Mouse (Mus musculus) splenic B cell, adult 2 months (primary cell): ENCODE data around the gene Rgs3.
A peak's percentile ranks its signal among the peaks of the same experiment; 100 is the strongest.

Experiments used
- DNase-seq: peaks from one replicate; pipeline ENCODE4 v3.0.0-alpha.2; 2011; ENCODE audit warnings: low read depth, low spot score
- H3K27me3 ChIP-seq: 2 replicates; pipeline ENCODE4 v1.6.1; 2012; ENCODE audit warnings: mild to moderate bottlenecking, low read length, moderate library complexity, mixed read lengths; ENCODE audit not compliant: control insufficient read depth, poor library complexity, insufficient read depth, severe bottlenecking
- H3K36me3 ChIP-seq: 2 replicates; pipeline ENCODE4 v1.6.1; 2012; ENCODE audit warnings: mild to moderate bottlenecking, low read length, moderate library complexity, mixed read lengths; ENCODE audit not compliant: control insufficient read depth, poor library complexity, insufficient read depth, severe bottlenecking

Gene Rgs3

GRCm38 (mm10) chr4:62640496-62641229 is 81.0 kb downstream of the Rgs3 start:
- H3K27me3 ChIP-seq = no peaks in the 10 kb centered on the region
- DNase-seq = no peak
- no peaks in the 10 kb centered on the region; the same call in 1 of the 2 replicates for H3K36me3 ChIP-seq

DNA sequence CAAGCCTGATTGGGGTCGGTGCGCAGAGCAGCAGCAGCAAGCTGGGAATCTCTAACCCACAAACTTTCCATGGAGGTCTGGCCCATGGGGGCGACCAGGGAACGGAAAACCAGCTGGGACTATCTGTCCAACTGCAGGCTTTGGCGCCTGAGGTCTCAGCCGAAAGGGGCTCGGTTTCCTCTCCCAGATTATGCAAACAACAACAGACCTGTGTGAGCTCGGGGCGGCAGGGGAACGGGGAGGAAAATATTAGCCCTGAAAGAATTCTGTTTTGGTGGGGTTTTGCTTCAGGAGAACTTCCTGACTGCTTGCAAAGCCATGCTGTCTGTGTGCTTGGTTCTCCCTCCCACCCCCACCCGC is 81.6 kb downstream of the Rgs3 start:
- H3K36me3 ChIP-seq = no peaks in the 10 kb centered on the region; the same call in 1 of the 2 replicates
- DNase-seq = no peak
- H3K27me3 ChIP-seq = no peaks in the 10 kb centered on the region

DNA sequence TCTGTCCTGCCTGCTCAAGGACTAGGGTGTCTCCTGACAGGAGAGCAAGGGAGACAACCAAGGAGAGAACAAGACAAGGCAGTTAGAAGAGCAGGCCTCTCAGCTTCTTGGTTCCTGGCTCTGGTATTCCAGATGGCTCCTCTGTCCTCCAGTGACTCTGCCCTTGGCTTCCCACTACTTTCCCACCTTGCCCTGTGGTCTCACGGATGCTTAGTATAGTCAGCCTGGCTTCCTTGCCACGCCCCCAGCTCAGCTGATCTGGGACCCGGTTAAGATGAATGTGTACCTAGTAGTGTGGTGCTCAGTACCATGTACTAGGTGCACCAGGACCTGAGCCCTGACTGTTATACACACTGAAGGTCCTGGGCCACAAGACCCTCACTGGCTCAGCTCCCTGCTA is 82.0 kb downstream of the Rgs3 start:
- DNase-seq = no peak
- H3K27me3 ChIP-seq = no peaks in the 10 kb centered on the region
- no peaks in the 10 kb centered on the region; the same call in 1 of the 2 replicates for H3K36me3 ChIP-seq

DNA sequence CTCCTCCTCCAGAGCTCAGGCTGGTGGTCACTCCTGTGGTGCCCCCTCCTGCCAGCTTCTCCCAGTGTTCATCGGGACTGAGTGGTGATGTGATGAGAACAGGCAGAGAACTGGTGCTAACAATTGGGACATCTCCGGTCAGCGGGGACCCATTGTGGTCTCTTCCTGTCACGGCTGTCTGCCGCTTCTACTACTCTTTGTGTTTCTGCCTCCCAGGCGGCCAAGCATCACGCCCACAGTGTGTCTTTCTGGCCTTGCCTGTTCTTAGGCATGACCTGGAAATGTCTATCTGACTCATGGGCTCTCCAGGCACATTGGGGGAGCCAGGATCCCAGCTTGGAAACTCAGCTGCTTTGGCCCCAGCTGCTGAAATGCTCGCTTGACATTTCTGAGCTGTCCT is 83.8 kb downstream of the Rgs3 start:
- Histone ChIP-seq H3K27me3 (no peaks in the 10 kb centered on the region), H3K36me3 (no peaks in the 10 kb centered on the region; the same call in 1 of the 2 replicates)
- no peak for DNase-seq

DNA sequence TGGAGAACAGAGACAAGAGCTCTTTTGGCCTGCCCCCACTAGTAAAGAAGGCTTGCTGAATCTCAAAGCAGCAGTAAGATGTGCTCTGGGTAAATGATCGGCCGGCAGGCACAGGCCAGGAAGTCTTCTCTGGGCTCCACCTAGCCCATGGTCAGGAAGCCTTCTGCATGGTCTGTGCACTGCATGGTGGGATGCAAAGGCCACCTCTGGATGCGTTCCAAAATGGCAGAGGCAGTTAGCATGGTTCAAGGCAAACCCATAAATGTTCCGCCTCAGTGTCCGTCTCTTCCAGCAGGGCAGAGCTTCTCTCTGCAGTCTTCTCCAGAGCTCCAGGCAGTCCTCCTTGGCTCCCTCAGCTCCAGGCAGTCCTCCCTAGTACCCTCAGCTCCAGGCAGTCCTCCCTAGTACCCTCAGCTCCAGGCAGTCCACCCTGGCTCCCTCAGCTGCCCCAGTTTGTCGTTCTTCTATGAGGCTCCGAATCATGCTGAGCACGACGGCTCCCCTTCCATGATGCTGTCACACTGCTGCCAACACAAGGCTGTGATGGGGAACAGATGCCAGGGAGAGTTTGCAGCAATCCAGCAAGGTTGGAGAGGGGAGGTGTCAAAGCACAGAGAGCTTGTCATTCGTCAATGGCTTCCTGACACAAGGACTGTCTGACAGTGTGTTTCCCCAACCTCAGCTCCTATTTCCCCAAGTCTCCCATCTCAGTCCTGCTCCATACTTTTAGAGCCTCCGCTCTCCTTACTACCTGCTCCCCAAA is 84.6 kb downstream of the Rgs3 start:
- DNase-seq = no peak
- Histone ChIP-seq H3K27me3 (no peaks in the 10 kb centered on the region), H3K36me3 (no peaks in the 10 kb centered on the region; the same call in 1 of the 2 replicates)

DNA sequence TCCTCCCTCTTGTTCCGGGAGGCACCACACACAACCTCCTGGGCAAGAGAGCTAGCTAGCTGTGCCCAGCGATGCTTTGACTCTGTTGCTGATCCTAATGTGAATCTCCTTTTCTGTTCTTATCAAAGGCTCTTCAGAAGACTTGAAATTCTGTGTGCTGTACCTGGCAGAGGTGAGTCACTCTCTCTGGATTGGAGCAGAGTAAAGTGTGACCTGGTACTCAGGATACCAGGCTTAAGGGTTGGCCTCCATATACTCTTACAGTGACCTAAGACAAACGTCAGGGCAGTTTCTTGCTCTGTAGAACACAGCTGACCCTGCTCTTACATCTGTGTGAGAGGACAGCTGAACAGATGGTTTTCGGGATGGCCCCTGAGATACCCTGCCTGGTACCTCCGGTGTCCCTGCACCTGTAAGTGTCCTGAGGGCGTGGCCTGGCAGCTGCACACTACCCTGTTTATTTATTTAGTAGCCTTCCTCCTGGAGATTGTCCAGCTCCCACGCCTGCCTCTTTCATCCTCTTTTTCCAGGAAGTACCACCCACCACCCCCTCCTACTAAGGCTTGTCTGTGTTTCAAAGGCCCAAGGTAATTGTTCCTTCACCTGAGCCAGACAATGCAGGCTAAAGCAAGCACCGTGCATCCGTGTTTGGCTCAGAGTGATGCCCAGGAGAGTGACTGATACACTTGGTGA is 87.1 kb downstream of the Rgs3 start:
- Histone ChIP-seq H3K27me3 (no peaks in the 10 kb centered on the region), H3K36me3 (no peaks in the 10 kb centered on the region; the same call in 1 of the 2 replicates)
- no peak for DNase-seq

- H3K27me3 ChIP-seq = no peaks in the 10 kb centered on the region
- DNase-seq = no peak
- H3K36me3 ChIP-seq = no peaks in the 10 kb centered on the region; the same call in 1 of the 2 replicates
Observed at GRCm38 (mm10) chr4:62648848-62649247, 89.2 kb downstream of the Rgs3 start.

- no peak for DNase-seq
- H3K36me3 ChIP-seq = no peaks in the 10 kb centered on the region; the same call in 1 of the 2 replicates
- no peaks in the 10 kb centered on the region for H3K27me3 ChIP-seq
Observed at GRCm38 (mm10) chr4:62649536-62650230, 90.0 kb downstream of the Rgs3 start.

DNA sequence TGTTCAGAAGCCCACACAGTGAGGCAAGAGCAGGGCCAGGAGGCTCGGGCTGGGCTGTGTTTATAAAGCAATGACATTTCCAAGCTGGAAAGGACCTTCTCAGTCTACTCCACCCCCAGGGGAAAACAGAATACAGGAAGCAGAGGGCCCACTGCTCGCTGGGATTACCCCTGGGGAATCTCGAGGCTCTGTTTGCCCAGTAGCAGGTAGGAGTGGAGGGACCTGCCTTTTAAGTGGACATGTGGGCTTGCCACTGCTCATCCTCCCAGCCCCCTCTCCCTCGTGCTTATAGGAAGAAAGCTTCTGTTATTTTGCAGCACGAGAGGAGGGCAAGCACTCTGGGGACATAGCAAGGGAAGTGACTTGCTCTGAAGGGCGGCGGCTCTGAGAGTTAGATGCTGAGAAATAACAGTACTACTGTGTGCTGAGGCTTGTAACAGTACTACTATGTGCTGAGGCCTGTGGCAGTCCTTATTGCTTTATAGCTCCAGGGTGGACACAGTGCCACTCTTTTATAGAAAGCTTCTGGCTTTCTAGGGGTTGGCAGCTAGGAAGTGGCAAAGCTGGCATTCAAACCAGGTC is 91.6 kb downstream of the Rgs3 start:
- peak; percentile 23 for DNase-seq

GRCm38 (mm10) chr4:62652215-62652614 is 92.6 kb downstream of the Rgs3 start:
- Histone ChIP-seq H3K36me3 (no peaks in the 10 kb centered on the region), H3K27me3 (no peaks in the 10 kb centered on the region)
- DNase-seq = no peak

More for the DNA sequence above, 91.6 kb downstream of the Rgs3 start:
- Histone ChIP-seq H3K27me3 (no peaks in the 10 kb centered on the region), H3K36me3 (no peaks in the 10 kb centered on the region)

- Histone ChIP-seq H3K27me3 (no peaks in the 10 kb centered on the region), H3K36me3 (no peaks in the 10 kb centered on the region)
- no peak for DNase-seq
Observed at GRCm38 (mm10) chr4:62652921-62653757, 93.5 kb downstream of the Rgs3 start.

- H3K27me3 ChIP-seq = no peaks in the 10 kb centered on the region
- no peaks in the 10 kb centered on the region for H3K36me3 ChIP-seq
Observed at GRCm38 (mm10) chr4:62653922-62654661, 94.4 kb downstream of the Rgs3 start.

DNA sequence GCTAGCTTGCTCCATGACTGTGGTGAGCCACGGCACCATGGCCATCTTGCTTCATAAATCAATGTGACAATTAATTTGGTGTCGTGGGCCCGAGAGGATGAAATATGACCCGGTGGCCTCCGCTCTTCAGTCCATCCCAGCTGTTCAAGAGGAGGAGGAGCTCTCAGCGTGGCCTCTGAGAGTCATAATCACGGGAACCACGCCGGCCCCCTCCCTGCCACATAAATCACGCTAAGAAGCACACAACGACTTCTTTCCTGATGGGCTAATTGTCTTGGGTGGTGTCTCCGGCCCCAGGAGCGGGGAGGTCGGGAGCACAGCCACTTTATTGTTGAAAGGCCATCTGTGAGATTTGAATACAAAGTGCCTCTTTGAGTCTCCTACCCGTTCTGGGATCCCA is 99.6 kb downstream of the Rgs3 start:
- H3K36me3 ChIP-seq = no peaks in the 10 kb centered on the region
- no peak for DNase-seq
- H3K27me3 ChIP-seq = no peaks in the 10 kb centered on the region

More at GRCm38 (mm10) chr4:62653922-62654661, 94.4 kb downstream of the Rgs3 start:
- no peak for DNase-seq
